Mouse (Mus musculus): ENCODE results near the gene Ccni.

DNA sequence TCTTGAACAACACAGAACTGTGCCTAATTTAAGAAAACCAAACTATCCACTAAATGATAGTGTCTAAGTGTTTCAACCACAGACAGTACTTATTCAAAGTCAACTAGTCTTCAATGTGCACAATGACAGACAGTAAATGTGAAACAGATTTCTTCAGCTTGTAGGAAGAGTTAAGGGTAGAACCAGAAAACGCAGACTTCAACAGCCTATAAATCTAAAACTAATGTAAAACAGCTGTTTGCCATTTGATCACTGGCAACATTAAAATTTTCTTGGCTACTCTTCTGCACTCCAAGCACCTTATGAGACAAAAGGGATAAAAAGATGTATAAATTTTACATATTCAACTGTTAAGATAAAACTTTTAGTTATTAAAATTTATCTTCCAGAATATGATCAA lies 5.1 kb downstream of the Ccni start:
- TF ChIP-seq CTCF (IDR thresholded peaks at IDR 0.05; ENCODE audit: insufficient read depth, low read depth, low read length): no peak
- TF ChIP-seq POLR2A (IDR thresholded peaks at IDR 0.05; ENCODE audit: insufficient read depth, low read depth, low read length): no peak

Data from olfactory bulb, adult 2 months (tissue).